Mouse (Mus musculus) heart, adult 2 months (tissue): ENCODE measurements around the gene Prmt3. TPM values are rescaled to one million over a fixed set of nuclear protein-coding genes. Genes with fewer than 3 reads are reported as not detected.

ENCODE experiments used
- DNase-seq, 2 experiments: peaks; one replicate each; pipeline ENCODE4 v3.0.0; 2021
- H3K27ac ChIP-seq: fragments of 200-600 bp; 2 replicates; pipeline ENCODE4 v1.8.1; 2022
- H3K27me3 ChIP-seq: fragments of 200-500 bp; 2 replicates; pipeline ENCODE4 v1.6.1; 2012; ENCODE audit warnings: mild to moderate bottlenecking, low read length, inconsistent platforms, mixed read lengths; ENCODE audit not compliant: control insufficient read depth, insufficient read depth
- H3K36me3 ChIP-seq: fragments of 200-500 bp; 2 replicates; pipeline ENCODE4 v1.6.1; 2012; ENCODE audit warnings: low read length, inconsistent platforms; ENCODE audit not compliant: control insufficient read depth, insufficient read depth
- H3K4me1 ChIP-seq: fragments of 200-500 bp; 2 replicates; pipeline ENCODE4 v1.6.1; 2011; ENCODE audit warnings: low read length; ENCODE audit not compliant: control insufficient read depth, insufficient read depth
- H3K4me3 ChIP-seq: fragments of 200-600 bp; 2 replicates; pipeline ENCODE4 v1.8.1; 2022
- H3K79me2 ChIP-seq: fragments of 200-500 bp; replicated peaks from 2 replicates; pipeline ENCODE4 v1.6.1; 2012; ENCODE audit warnings: mild to moderate bottlenecking, inconsistent platforms, low read length, moderate library complexity, mixed read lengths; ENCODE audit not compliant: control insufficient read depth, insufficient read depth
- H3K9ac ChIP-seq: fragments of 200-500 bp; 2 replicates; pipeline ENCODE4 v1.6.1; 2012; ENCODE audit warnings: low read depth, mild to moderate bottlenecking, control low read depth, inconsistent platforms, low read length, mixed read lengths
- CTCF ChIP-seq: fragments of 200-600 bp; IDR thresholded peaks from 2 replicates; pipeline ENCODE4 v1.8.1; 2022; ENCODE audit warnings: antibody characterized with exemption, mild to moderate bottlenecking, moderate library complexity
- EP300 ChIP-seq: fragments of 200-500 bp; IDR thresholded peaks from 2 replicates; pipeline ENCODE4 v1.6.1; 2011; ENCODE audit warnings: low read depth, low read length, control low read depth; ENCODE audit not compliant: insufficient read depth
- POLR2A ChIP-seq: fragments of 200-500 bp; IDR thresholded peaks from 2 replicates; pipeline ENCODE4 v1.6.1; 2011; ENCODE audit warnings: mild to moderate bottlenecking, low read depth, low read length, control low read depth; ENCODE audit not compliant: insufficient read depth
- WGBS: fragments of 180-500 bp; shearing (Covaris S2); methylation state at CpG from one replicate; pipeline ENCODE4 v1.1.7; 2018; 5-methylcytosine and 5-hydroxymethylcytosine counted together
- intact Hi-C: fragments of 180-260 bp; cut with DNase I; formaldehyde crosslinking; loops from one replicate; pipeline ENCODE4 v1.15.1; 2025
- polyA plus RNA-seq: library from polyadenylated mRNA; depleted of rRNA; stranded (reverse); fragments of >200 nt; gene quantifications from 2 replicates; pipeline ENCODE4 v1.2.3, GENCODE M21; 2012; rRNA removed
- total RNA-seq, 2 experiments: library from RNA; stranded (reverse); gene quantifications; 2 replicates each; pipeline ENCODE4 v1.2.3; 2021

The Prmt3 gene
- total and polyA plus RNA-seq, 3 experiments, result 10.1 to 14.3 (median 12.5) TPM

DNA sequence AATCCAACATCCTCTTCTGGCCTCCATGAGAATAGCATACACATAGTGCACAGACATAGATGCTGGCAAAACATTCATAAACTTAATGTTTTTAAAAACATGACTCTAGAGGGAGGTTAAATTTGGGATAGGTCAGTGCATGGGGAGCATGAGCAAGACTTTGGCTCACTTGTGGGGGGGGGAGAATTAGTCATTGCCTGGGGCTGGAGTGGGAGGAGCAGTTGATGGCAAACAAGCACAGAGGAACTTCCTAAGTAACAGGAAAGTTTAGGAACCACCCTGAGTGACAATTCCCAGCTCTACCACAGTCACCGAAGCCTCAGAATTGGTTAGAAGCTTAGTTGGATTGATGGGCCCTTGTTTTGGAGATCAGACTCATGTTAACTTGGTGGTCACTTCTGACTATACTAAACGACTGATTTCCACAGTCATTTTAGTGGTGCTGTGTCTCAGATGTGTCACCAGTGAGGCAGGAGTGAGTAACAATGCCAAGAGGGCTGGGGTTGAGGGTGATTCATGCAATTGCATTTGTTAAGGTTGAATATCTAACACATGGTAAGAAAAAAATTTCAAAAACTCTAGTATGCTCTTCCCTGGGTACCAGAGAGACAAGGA lies 109.7 kb downstream of the Prmt3 start:
- intact Hi-C loops, result no loop called here
- no peak overlapping the region for H3K27ac ChIP-seq
- no peak for DNase-seq
- H3K36me3 ChIP-seq, result no peaks in the 10 kb centered on the region
- no peaks in the 10 kb centered on the region for H3K27me3 ChIP-seq
- no peaks in the 10 kb centered on the region for H3K4me1 ChIP-seq
- no peak overlapping the region for H3K4me3 ChIP-seq
- H3K9ac ChIP-seq, result no peak overlapping the region
- 61% methylated on average over 2 of the region's 2 CpGs for WGBS
- TF ChIP-seq POLR2A (no peak), EP300 (no peak), CTCF (no peak)
- H3K79me2 ChIP-seq, result no peaks in the 10 kb centered on the region

DNA sequence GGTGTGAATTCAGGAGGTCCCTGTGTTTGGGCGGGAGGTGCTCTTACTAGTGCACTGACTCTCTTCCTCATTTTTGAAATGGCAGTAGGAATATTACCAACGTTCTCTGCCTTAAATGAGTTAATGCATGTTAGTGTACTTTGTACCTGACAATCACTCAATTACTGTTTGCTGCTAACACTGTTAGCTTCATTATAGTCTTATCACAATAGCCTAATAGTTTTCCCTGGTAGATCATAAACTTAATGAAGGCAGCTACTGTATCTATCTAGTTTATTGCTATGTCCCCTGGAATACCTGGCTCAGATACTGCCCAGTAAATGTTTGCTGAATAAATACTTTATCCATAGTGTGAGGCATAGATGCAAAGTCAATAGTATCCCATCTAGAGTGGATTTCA lies 116.6 kb downstream of the Prmt3 start:
- Histone ChIP-seq H3K9ac (no peak overlapping the region), H3K27ac (no peak overlapping the region), H3K4me3 (no peak overlapping the region), H3K4me1 (no peaks in the 10 kb centered on the region), H3K36me3 (no peaks in the 10 kb centered on the region), H3K79me2 (no peaks in the 10 kb centered on the region), H3K27me3 (no peaks in the 10 kb centered on the region)
- WGBS, result 57% methylated on average over 2 of the region's 2 CpGs
- DNase-seq, result no peak
- intact Hi-C loops, result no loop called here
- no peak for TF ChIP-seq EP300
- no peak for TF ChIP-seq CTCF
- no peak for TF ChIP-seq POLR2A

DNA sequence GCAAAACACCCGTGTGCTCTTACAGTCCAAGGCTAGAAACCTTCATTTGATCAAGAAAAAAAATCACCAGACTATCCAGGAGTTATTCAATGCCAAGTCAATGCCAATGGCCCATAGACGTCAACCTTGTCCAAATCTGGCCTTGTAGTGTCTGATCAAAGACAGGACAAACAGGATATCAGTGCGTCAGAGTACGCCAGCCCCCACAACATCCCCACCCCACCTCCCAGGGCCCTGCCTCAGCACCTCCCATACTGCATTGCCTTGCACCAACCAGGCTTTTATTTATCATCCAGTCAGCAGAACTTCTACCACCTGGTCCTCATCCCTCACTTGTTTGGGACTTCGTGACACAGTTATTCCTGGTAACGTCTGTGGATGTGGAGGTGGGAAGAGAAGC lies 117.2 kb downstream of the Prmt3 start:
- no peaks in the 10 kb centered on the region for H3K4me1 ChIP-seq
- H3K79me2 ChIP-seq, result no peaks in the 10 kb centered on the region
- no peak overlapping the region for H3K4me3 ChIP-seq
- no peak overlapping the region for H3K27ac ChIP-seq
- no peak overlapping the region for H3K9ac ChIP-seq
- TF ChIP-seq POLR2A, result no peak
- no peak for TF ChIP-seq EP300
- no peak for TF ChIP-seq CTCF
- intact Hi-C loops, result no loop called here
- 63% methylated on average over 6 of the region's 6 CpGs for WGBS
- H3K27me3 ChIP-seq, result no peaks in the 10 kb centered on the region
- no peaks in the 10 kb centered on the region for H3K36me3 ChIP-seq
- no peak for DNase-seq

DNA sequence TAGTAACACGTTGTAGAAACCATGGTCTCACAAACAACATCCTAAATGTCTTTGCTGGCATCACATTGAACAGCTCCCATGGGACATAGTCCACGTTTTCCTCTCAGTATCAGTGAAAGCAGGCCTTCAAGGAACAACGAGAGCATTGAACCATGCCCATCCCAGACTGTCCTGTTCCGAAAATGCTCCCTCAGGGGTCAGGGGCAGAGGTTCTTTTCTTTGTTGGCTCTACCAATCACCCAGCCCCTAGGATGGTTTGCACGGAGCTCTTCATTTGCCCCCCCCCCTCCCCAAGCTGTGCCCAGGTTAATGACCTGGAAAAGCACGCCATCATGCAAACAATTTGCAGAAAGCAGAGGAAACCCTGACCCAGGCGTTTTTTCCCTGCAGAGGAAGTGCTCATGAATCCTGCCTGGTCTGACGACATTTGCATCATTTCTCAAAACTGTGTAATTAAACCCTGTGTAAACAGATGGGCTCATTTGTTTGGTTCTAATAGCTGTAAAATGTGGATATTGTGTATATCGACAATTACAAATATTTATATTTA lies 123.9 kb downstream of the Prmt3 start:
- H3K27me3 ChIP-seq, result no peaks in the 10 kb centered on the region; the same call in 1 of the 2 replicates
- WGBS, result 47% methylated on average over 9 of the region's 9 CpGs
- no peak overlapping the region for H3K27ac ChIP-seq
- H3K4me1 ChIP-seq, result no peaks in the 10 kb centered on the region
- no peak overlapping the region for H3K9ac ChIP-seq
- H3K79me2 ChIP-seq, result no peaks in the 10 kb centered on the region
- intact Hi-C loops, result no loop called here
- no peak for DNase-seq
- TF ChIP-seq EP300, result no peak
- no peak for TF ChIP-seq CTCF
- no peaks in the 10 kb centered on the region for H3K36me3 ChIP-seq
- no peak overlapping the region for H3K4me3 ChIP-seq

DNA sequence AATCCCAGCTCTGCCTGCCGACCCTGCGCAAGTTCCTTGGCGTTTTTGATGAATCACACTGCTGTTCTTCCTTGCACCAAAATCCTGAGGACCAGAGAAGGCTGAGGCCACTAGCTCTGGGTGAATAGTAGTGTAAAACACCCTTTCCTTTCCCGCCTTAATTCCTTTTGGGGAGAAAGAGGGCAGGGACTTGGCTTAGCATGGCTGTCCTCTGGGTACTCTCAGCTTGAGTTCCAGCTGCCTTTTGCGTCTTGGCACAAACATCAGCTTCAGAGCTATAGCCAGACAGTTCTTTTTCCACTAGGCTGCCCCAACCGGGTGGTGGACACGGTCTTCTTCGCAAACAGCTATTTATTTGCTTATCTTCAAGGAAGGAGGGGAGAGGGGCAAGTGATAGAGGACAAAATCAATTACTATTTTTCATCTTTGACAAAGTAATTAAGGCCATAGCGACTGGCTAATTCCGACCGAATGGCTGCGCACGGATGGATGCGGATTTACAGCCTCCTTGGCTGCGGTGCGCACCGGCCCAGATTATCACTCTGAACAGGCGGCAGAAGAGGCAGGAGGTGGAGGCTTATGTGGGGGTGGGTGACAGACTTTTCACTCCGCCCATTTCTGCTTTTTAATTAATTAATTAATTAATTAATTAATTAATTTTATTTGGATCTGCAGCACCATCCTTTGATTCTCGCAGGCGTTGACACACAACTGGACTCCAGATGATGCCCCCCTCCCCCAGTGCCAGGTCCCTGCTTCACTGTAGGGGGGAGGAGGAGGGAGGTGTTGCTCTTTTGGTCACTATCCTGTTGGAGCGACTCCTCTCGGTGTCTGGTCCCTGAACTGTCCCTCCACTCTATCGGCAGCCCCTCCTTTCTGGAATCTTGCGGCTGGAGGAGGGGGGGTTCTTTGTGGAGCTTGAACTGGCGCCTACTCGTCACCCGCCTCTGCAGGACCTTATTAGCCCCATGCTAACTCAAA lies 129.3 kb downstream of the Prmt3 start:
- no peak for TF ChIP-seq POLR2A
- intact Hi-C loops, result no loop called here
- no peak overlapping the region for H3K9ac ChIP-seq
- H3K27ac ChIP-seq, result no peak overlapping the region
- no peaks in the 10 kb centered on the region for H3K4me1 ChIP-seq
- no peak for DNase-seq
- H3K79me2 ChIP-seq, result no peaks in the 10 kb centered on the region
- H3K4me3 ChIP-seq, result no peak overlapping the region
- WGBS, result 5% methylated on average over 28 of the region's 28 CpGs
- peaks cover 16% of the 10 kb centered on the region for H3K27me3 ChIP-seq
- no peaks in the 10 kb centered on the region for H3K36me3 ChIP-seq

Other genes starting within 250 kb of the Prmt3 start
- not detected for gene Dbx1, start 141.5 kb upstream of the Prmt3 start, total RNA-seq
- gene Dbx1, start 141.5 kb upstream of the Prmt3 start, polyA plus RNA-seq, result not detected in 2 replicates
- 10 to 100 TPM; 13.3 to 16.9 TPM for gene Htatip2, start 19.2 kb upstream of the Prmt3 start, total RNA-seq
- gene Htatip2, start 19.2 kb upstream of the Prmt3 start, polyA plus RNA-seq, result 8.2 and 9.0 TPM in 2 replicates
- gene Slc6a5, start 131.8 kb downstream of the Prmt3 start, total RNA-seq, result not detected
- 0.02 TPM in 1 of 2 replicates, not detected in the other for gene Slc6a5, start 131.8 kb downstream of the Prmt3 start, polyA plus RNA-seq
- gene Nell1, start 196.5 kb downstream of the Prmt3 start, total RNA-seq, result not detected
- gene Nell1, start 196.5 kb downstream of the Prmt3 start, polyA plus RNA-seq, result not detected in 2 replicates